Mouse (Mus musculus) heart, embryonic 10.5 days (tissue): ENCODE data around the gene Ggact. TPM values are rescaled to one million over a fixed set of nuclear protein-coding genes. Genes with fewer than 3 reads are reported as not detected.

Experiments used
- DNase-seq: peaks from one replicate; pipeline ENCODE4 v3.0.0-alpha.2; 2017; ENCODE audit warnings: low spot score
- H3K27ac ChIP-seq: fragments of 300-500 bp; sonication (generic); 2 replicates; pipeline ENCODE4 v1.5.1; 2016; ENCODE audit warnings: mild to moderate bottlenecking
- H3K27me3 ChIP-seq: fragments of 300-500 bp; sonication (generic); 2 replicates; pipeline ENCODE4 v1.6.1; 2016; ENCODE audit warnings: mild to moderate bottlenecking; ENCODE audit not compliant: poor library complexity, insufficient read depth, severe bottlenecking
- H3K36me3 ChIP-seq: fragments of 300-500 bp; sonication (generic); 2 replicates; pipeline ENCODE4 v1.6.1; 2016; ENCODE audit warnings: mild to moderate bottlenecking, moderate library complexity
- H3K4me1 ChIP-seq: fragments of 300-500 bp; sonication (generic); 2 replicates; pipeline ENCODE4 v1.6.1; 2016; ENCODE audit warnings: mild to moderate bottlenecking
- H3K4me3 ChIP-seq: fragments of 300-500 bp; sonication (generic); 2 replicates; pipeline ENCODE4 v1.5.1; 2016; ENCODE audit warnings: mild to moderate bottlenecking, moderate library complexity
- H3K9me3 ChIP-seq: fragments of 300-500 bp; sonication (generic); 2 replicates; pipeline ENCODE4 v1.6.1; 2016; ENCODE audit warnings: mild to moderate bottlenecking, moderate library complexity
- WGBS: fragments of 180-500 bp; shearing (Covaris S2); methylation state at CpG from one replicate; pipeline ENCODE4 v1.1.7; 2016; 5-methylcytosine and 5-hydroxymethylcytosine counted together
- polyA plus RNA-seq: library from polyadenylated mRNA; unstranded; fragments of >200 nt; fragmentation: Nextera tagmentation; extraction: Ambion mirVana; gene quantifications from 2 replicates; pipeline ENCODE4 v1.2.1, GENCODE M21; 2016

Ggact gene
- polyA plus RNA-seq, 1 experiment from 2014 or later, result 11.0 TPM

DNA sequence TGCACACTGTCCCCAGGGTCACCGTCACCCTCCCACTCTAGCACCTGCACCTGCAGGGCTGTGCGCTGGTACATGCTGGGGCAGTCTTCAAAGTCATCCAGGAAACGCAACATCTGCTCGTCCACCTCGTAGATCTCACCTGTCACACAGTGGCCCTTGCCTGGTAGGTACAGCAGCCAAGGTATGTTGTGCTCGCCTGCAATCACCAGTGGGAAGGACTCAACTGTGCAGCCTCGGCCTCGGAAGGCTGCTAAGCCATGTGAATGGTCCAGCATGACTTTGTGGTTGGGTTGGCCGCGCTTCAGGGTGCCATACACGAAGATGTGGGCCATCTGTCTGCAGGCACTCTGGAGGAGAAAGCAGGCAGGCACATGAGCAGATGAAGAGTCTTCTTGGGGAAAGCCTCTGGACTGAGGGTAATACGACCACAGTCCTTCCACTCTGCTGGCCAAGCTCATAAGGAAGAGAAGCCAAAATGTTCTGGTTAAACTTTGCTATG lies 22.0 kb downstream of the Ggact start:
- Histone ChIP-seq H3K27me3 (no peaks in the 10 kb centered on the region), H3K9me3 (no peaks in the 10 kb centered on the region), H3K4me1 (peaks cover 21% of the 10 kb centered on the region), H3K36me3 (peaks cover 7% of the 10 kb centered on the region; the same call in 1 of the 2 replicates), H3K27ac (no peak overlapping the region), H3K4me3 (no peak overlapping the region)
- WGBS, result 91% methylated on average over 12 of the region's 12 CpGs
- DNase-seq, result peak; percentile 63

DNA sequence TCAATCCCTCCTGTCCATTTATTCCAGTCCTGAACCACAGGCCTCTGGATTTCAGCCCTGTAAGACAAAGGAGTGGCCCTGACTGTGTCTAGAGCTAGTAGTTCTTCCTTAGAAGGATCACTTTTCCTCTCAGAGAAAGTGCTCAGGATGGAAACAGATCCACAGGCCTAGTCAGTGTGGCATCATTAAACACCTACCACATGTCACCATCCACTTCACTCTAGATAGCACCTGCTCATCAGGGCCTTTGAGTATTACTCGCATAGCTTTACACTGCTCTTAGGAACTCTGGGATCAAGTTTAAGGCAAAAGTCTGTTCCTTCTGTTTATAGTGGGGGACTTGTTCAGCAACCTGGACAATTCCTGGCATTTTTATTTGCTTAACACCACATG lies 25.1 kb downstream of the Ggact start:
- H3K27ac ChIP-seq, result peak overlapping the region; percentile 42; the same call in 1 of the 2 replicates
- WGBS, result 53% methylated on average over 1 of the region's 1 CpGs
- peak; percentile 79 for DNase-seq
- no peak overlapping the region for H3K4me3 ChIP-seq
- peaks cover 7% of the 10 kb centered on the region; the same call in 1 of the 2 replicates for H3K36me3 ChIP-seq
- H3K4me1 ChIP-seq, result peaks cover 21% of the 10 kb centered on the region
- no peaks in the 10 kb centered on the region; the same call in 1 of the 2 replicates for H3K27me3 ChIP-seq
- no peaks in the 10 kb centered on the region for H3K9me3 ChIP-seq

DNA sequence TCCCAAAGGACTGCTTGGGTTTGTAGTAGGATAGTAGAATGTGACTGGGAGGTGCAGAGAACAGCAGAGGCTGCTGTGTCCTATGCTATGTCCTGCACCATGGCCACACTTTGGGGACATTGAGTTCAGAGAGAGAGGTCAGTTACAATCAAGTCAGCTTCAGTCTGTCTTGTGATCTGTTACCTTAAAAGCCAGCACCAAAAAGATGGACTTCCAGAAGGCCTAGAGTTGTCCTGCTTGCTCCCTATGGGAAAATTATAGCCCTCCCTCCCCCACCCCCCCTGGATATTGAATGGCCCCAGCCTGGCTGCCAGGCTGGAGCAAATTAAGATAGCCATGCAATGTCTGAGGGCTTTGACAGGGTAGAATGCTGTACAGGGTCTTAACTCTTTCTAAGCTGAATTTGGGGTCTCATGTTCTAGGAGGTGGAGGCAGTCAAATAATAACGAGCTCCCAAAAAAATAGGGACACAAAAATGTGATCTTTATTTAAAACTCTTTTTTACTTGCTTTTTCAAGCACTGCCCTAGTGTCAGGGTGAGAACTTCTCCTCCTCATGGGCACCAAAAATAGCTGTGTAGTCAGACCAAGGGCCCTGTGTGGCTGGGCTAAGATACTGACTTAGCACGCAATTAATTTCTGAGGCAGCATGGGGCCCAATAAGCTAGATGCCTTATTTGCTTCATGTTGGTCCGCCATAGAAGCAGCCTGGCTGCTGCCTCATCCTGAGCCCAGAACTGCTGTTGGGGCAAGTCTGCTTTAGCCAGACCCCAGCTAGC lies 25.7 kb downstream of the Ggact start:
- no peaks in the 10 kb centered on the region for H3K9me3 ChIP-seq
- WGBS, result 71% methylated on average over 3 of the region's 3 CpGs
- H3K27ac ChIP-seq, result peak overlapping the region; percentile 42; the same call in 1 of the 2 replicates
- H3K27me3 ChIP-seq, result no peaks in the 10 kb centered on the region; the same call in 1 of the 2 replicates
- peaks cover 21% of the 10 kb centered on the region for H3K4me1 ChIP-seq
- H3K4me3 ChIP-seq, result no peak overlapping the region
- peak; percentile 68 for DNase-seq
- peaks cover 7% of the 10 kb centered on the region; the same call in 1 of the 2 replicates for H3K36me3 ChIP-seq

DNA sequence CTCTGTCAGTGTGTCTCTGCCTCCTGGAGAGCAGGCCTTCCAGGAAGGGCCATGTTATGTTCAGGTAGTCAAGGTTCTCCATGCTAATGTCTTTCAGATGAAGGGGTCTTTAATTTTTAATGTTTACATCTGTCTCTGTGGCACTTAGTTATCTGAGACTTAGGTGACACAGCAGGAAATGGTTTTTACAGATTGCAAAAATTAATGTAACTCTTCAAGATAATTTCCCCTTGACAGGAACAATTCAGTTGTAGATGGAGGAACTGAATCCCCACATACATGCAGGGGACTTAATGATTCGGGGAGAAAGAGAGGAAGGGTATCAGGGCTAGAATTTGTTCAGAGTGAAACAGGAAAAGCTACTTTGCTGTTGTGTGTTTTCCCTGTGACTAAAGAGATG lies 26.3 kb downstream of the Ggact start:
- H3K27me3 ChIP-seq, result no peaks in the 10 kb centered on the region; the same call in 1 of the 2 replicates
- no peak overlapping the region for H3K27ac ChIP-seq
- peaks cover 7% of the 10 kb centered on the region; the same call in 1 of the 2 replicates for H3K36me3 ChIP-seq
- no peak for DNase-seq
- WGBS, result 83% methylated on average over 1 of the region's 1 CpGs
- peaks cover 21% of the 10 kb centered on the region for H3K4me1 ChIP-seq
- no peaks in the 10 kb centered on the region for H3K9me3 ChIP-seq
- H3K4me3 ChIP-seq, result no peak overlapping the region

DNA sequence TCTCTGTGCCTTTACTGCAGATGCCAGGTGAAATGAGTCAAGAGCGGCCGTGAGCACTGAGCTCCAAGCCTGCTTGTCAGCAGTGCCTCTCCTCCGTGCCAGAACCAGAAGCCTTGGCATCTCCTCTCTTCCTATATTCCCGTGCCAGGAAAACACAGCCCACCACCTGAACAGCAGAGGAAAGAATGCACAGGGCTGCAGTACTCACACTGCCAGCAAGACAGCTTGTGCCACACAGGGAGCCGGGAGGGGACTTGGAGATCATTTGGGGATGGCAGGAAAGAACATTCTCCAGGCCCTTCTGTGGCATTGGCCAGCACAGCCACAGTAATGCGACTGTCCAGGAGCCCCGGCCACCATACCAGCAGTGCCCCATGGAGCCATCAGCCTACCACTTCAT lies 27.7 kb downstream of the Ggact start:
- peak; percentile 60 for DNase-seq
- Histone ChIP-seq H3K4me3 (no peak overlapping the region), H3K36me3 (no peaks in the 10 kb centered on the region), H3K27me3 (no peaks in the 10 kb centered on the region; the same call in 1 of the 2 replicates), H3K27ac (no peak overlapping the region), H3K9me3 (no peaks in the 10 kb centered on the region), H3K4me1 (peaks cover 28% of the 10 kb centered on the region)
- WGBS, result 89% methylated on average over 7 of the region's 7 CpGs

DNA sequence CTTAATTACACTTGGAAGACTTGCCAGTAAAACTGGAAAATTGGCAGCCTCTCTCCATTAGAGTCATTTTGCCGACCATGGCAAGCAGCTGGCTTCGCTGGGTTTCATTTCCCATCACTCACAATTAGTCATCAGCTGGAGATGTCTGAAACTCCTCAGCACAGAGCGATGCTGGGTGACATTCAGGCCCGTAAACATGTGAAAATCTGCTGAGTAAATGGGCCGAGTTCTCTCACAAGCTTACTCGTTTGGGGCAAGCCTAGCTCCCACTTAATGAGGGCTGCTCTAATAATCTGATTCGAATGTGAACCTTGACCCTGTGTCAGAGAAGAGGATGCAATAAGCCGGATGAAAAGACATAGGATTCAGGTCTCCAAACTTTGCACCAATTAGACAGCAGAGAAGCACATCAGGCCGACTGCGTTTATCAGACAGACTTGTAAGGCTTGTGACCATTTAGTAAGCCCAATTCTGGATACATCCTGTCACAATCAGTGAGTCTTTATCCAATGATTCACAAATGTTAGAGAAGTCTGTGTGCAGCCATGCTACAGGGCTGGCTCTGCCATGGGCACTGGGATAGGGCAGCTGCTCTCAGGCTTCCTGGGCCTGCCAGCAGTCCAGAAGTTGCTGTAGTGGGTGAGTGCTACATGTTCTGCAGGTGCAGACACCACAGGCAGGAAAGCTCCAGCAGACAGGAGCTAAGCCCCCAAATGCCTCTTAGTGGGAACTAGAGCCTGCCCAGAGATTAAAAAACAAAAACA lies 29.6 kb downstream of the Ggact start:
- no peak overlapping the region for H3K27ac ChIP-seq
- peak; percentile 71 for DNase-seq

DNA sequence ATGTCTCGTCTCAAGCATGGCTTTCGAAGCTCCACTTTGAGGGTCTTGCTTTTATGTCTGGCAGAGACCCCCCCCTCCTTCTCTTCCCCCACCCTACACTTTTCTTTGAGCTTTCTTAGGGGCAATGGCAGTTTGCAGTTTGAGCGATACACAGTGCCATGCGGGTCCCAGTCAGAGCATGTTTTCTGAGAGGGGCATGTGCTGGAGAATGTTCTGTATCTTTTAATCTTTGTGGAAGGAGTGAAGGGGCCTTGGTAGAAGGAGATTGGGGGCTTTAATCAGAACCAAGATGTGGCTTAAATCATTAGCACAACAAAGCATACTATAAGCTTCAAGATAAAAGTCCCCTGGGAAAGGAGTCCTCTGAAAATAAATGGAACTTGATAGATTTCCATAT lies 30.1 kb downstream of the Ggact start:
- H3K9me3 ChIP-seq, result no peaks in the 10 kb centered on the region
- H3K27me3 ChIP-seq, result no peaks in the 10 kb centered on the region; the same call in 1 of the 2 replicates
- WGBS, result 83% methylated on average over 4 of the region's 4 CpGs
- H3K4me1 ChIP-seq, result peaks cover 19% of the 10 kb centered on the region
- DNase-seq, result peak; percentile 14
- H3K4me3 ChIP-seq, result no peak overlapping the region
- no peaks in the 10 kb centered on the region for H3K36me3 ChIP-seq
- no peak overlapping the region for H3K27ac ChIP-seq

More for the DNA sequence above, 29.6 kb downstream of the Ggact start:
- Histone ChIP-seq H3K36me3 (no peaks in the 10 kb centered on the region), H3K4me3 (no peak overlapping the region), H3K9me3 (no peaks in the 10 kb centered on the region), H3K27me3 (no peaks in the 10 kb centered on the region; the same call in 1 of the 2 replicates), H3K4me1 (peaks cover 25% of the 10 kb centered on the region)
- WGBS, result 64% methylated on average over 10 of the region's 10 CpGs

DNA sequence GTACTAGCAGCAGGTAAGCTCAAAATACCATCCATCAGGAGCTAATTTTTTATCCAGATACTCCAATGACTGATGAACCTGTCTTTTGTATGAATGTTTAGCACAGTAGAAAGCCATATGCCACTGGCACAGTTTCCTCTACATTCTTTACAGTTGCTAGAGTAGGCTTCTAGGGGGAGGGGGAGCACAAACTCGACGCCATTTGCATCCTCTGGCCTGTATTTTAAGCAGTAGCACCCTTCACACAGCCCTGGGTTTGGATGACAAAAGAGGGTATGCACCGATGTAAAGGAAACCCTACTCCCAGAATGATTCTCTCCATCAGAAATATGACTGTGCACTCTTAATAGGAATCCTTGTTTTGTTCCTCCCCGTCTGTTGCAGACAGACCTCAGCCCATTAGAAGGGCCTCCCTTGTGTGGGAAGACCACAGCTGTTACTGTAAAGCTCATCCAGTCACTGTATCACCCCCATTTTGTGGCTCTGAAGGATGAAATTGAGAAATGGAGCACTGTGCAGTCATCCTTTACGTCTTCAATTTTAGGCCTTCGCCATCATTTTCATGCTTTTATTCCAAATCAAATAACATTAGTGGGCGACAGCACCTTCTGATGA lies 30.7 kb downstream of the Ggact start:
- Histone ChIP-seq H3K27ac (no peak overlapping the region), H3K36me3 (no peaks in the 10 kb centered on the region), H3K9me3 (no peaks in the 10 kb centered on the region), H3K27me3 (no peaks in the 10 kb centered on the region; the same call in 1 of the 2 replicates), H3K4me3 (no peak overlapping the region), H3K4me1 (peaks cover 15% of the 10 kb centered on the region)
- WGBS, result 86% methylated on average over 7 of the region's 7 CpGs
- DNase-seq, result peak; percentile 56

DNA sequence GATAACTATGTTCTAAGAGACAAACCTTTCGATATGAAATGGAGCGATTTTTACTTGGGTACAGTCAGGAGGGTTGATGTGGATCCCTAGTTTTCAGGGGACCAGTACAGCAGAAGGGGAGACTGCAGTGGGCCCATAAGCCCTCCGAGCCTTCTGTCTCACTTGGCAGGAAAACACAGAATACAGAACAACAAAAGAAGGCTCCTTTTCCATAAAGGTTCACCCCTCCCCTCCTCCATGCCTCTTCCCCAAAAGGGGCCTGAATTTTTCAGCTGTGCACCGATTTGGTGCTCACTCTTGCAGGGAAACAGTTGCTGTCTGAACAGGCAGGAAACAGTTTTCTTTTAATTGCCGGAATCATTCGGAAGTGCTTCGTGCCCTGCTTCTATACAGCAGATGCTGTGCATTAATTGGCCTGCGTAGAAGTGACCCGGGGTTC lies 31.3 kb downstream of the Ggact start:
- Histone ChIP-seq H3K4me3 (no peak overlapping the region), H3K4me1 (peaks cover 8% of the 10 kb centered on the region; the same call in 1 of the 2 replicates), H3K27me3 (no peaks in the 10 kb centered on the region; the same call in 1 of the 2 replicates), H3K27ac (no peak overlapping the region), H3K9me3 (no peaks in the 10 kb centered on the region), H3K36me3 (no peaks in the 10 kb centered on the region)
- WGBS, result 83% methylated on average over 9 of the region's 9 CpGs
- peak; percentile 24 for DNase-seq

DNA sequence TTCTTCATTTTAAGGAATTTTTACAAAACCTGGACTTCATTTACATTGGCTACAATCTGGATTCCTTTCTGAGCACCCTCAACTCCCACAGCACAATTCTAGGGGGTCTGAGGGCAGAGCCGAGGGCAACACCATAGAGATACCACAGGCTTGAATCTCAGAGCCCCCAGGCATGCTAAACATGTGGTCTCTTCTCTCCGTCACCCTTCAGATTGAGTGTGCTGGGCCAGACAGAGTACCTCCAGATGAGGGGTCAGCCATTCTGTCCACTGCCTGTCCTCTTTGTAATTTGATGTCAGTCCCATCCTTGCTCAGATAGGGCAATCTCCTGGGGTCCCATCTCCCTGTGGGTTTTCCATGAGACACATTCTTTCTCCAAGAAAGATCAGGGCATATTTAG lies 31.9 kb downstream of the Ggact start:
- no peak overlapping the region for H3K27ac ChIP-seq

DNA sequence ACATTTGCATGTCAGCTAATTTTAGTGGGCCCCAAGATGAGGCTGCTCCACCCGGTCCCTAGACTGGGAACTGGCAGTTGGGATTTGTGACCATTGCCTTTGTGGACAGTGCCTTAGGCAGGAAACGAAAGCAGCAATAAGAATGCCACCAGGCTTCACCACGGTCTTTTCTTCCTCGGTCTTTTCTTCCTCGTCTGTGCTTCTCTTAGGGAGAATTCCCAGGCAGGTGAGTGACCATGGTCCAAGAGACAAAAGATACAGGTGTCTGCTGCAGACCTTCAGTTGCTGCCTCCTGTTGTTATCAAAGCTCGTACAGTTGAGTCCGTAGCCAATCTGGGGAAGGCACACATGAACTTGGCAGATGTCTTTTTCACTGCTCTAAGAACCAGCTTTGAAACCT lies 33.3 kb downstream of the Ggact start:
- no peaks in the 10 kb centered on the region for H3K36me3 ChIP-seq
- H3K4me1 ChIP-seq, result peaks cover 12% of the 10 kb centered on the region; the same call in 1 of the 2 replicates
- H3K27ac ChIP-seq, result no peak overlapping the region
- no peak overlapping the region for H3K4me3 ChIP-seq
- 78% methylated on average over 7 of the region's 7 CpGs for WGBS
- no peak for DNase-seq
- no peaks in the 10 kb centered on the region for H3K27me3 ChIP-seq
- no peaks in the 10 kb centered on the region for H3K9me3 ChIP-seq

More for the DNA sequence above, 31.9 kb downstream of the Ggact start:
- Histone ChIP-seq H3K36me3 (no peaks in the 10 kb centered on the region), H3K27me3 (no peaks in the 10 kb centered on the region; the same call in 1 of the 2 replicates), H3K4me1 (peaks cover 7% of the 10 kb centered on the region; the same call in 1 of the 2 replicates), H3K4me3 (no peak overlapping the region), H3K9me3 (no peaks in the 10 kb centered on the region)
- DNase-seq, result peak; percentile 39
- WGBS, result 30% methylated on average over 2 of the region's 2 CpGs

DNA sequence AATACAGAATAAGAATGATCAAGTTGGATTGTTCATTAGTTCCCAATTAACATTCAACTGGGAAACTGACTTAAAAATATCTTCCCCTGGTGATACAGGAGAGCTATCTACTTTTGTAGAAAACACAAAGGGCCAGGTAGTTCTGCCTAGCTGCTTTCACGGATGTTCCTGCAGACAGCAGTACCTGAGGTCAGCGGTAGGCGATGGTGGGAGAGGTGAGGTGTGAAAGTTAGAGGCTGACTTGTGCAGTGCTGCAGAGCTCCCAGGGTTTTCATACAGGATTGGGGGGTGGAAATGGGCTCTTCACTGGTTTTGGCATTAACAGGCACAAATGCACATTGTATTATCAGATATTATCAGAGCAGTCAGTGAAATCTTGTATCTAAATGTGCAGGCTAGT lies 35.8 kb downstream of the Ggact start:
- no peaks in the 10 kb centered on the region for H3K36me3 ChIP-seq

More for the DNA sequence above, 35.8 kb downstream of the Ggact start:
- Histone ChIP-seq H3K27ac (no peak overlapping the region), H3K27me3 (no peaks in the 10 kb centered on the region), H3K4me1 (peaks cover 20% of the 10 kb centered on the region; the same call in 1 of the 2 replicates), H3K9me3 (no peaks in the 10 kb centered on the region), H3K4me3 (no peak overlapping the region)
- no peak for DNase-seq
- 68% methylated on average over 3 of the region's 3 CpGs for WGBS
